Mouse (Mus musculus): Measurements from ENCODE around the gene Dcaf17. TPM values are rescaled to one million over a fixed set of nuclear protein-coding genes. Genes with fewer than 3 reads are reported as not detected.

The Dcaf17 gene
- polyA plus RNA-seq, 1 experiment from 2014 or later, result 23.1 TPM

DNA sequence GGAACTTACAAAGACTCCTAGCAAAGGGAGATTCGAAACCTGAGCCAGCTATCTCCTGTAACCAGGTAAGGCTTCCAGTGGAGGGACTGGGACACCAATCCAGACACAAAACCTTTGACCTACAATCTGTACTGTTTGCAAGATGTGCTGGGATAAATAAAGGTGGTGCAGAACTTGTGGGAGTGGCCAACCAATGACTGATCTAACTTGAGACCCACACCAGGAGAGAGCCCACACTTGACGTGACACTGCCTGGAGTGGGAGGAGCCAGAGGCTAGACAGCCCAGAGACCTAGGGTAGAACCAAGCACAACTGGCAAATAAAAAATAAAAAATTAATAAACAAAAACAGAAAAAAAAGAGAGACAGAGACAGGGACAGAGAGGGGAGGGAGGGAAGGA is 24.5 kb upstream of the Dcaf17 start:
- no peak for ATAC-seq

DNA sequence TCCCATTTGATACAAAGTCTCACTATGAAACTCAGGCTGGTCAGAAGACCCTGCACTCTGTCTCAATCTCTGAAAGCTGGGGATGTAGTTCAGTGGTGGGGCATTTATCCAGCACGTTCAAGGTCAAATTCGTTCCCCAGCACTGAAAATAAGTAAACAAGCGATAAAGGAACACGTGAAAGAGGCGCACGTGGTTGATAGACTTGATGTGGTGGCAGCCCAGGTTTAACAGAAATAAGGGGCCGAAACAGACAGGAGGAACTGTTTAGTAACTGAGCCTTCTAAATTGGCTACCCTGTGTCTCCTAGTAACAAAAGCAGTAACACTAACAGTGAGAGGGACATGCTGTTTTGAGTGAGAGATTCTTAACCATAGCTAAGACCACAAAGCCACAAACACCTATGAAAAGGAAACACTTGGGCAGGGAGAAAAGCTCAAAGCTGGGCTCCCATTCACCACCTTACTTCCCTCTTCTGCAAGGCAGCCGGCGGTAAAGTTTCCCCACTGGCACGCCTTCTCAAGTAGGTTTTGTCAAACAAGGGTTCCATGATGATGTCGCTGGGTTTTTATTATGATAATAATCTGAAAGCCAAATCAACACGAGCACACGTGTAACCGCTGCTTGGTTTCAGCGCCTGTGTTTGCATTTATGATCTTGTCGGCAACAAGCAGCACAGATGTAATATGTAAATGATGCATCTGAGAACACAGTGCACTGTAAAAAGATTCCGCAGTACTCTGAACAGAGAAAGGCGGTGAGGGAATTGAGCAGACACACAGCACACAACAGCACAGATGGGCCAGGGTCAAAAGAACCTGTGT is 22.9 kb upstream of the Dcaf17 start:
- Histone ChIP-seq H3K27ac (no peak overlapping the region), H3K9me3 (replicated peaks) (no peaks in the 10 kb centered on the region), H3K27me3 (replicated peaks) (no peaks in the 10 kb centered on the region), H3K4me3 (no peak overlapping the region), H3K4me2 (no peak overlapping the region), H3K9ac (no peak overlapping the region), H3K4me1 (peaks cover 21% of the 10 kb centered on the region), H3K36me3 (peaks cover 6% of the 10 kb centered on the region; the same call in 1 of the 2 replicates)
- no peak for ATAC-seq
- 49% methylated on average over 18 of the region's 18 CpGs for WGBS (ENCODE audit: insufficient replicate concordance)

More for the DNA sequence above, 24.5 kb upstream of the Dcaf17 start:
- Histone ChIP-seq H3K4me1 (peaks cover 32% of the 10 kb centered on the region), H3K4me2 (no peak overlapping the region), H3K27ac (no peak overlapping the region), H3K9me3 (replicated peaks) (no peaks in the 10 kb centered on the region), H3K36me3 (peaks cover 6% of the 10 kb centered on the region; the same call in 1 of the 2 replicates), H3K9ac (no peak overlapping the region), H3K27me3 (replicated peaks) (no peaks in the 10 kb centered on the region), H3K4me3 (no peak overlapping the region)
- WGBS (ENCODE audit: insufficient replicate concordance), result 64% methylated on average over 2 of the region's 2 CpGs

GRCm38 (mm10) chr2:71033014-71033413 is 22.1 kb upstream of the Dcaf17 start:
- H3K4me2 ChIP-seq, result no peak overlapping the region
- peaks cover 21% of the 10 kb centered on the region for H3K4me1 ChIP-seq
- no peak for ATAC-seq
- H3K9me3 ChIP-seq (replicated peaks), result no peaks in the 10 kb centered on the region
- 0 out of 2 replicates have a peak, but pooled peaks cover 4% of the 10 kb centered on the region for H3K36me3 ChIP-seq
- WGBS (ENCODE audit: insufficient replicate concordance), result 76% methylated on average over 4 of the region's 4 CpGs
- no peaks in the 10 kb centered on the region for H3K27me3 ChIP-seq (replicated peaks)
- no peak overlapping the region for H3K4me3 ChIP-seq
- H3K27ac ChIP-seq, result no peak overlapping the region
- no peak overlapping the region for H3K9ac ChIP-seq

DNA sequence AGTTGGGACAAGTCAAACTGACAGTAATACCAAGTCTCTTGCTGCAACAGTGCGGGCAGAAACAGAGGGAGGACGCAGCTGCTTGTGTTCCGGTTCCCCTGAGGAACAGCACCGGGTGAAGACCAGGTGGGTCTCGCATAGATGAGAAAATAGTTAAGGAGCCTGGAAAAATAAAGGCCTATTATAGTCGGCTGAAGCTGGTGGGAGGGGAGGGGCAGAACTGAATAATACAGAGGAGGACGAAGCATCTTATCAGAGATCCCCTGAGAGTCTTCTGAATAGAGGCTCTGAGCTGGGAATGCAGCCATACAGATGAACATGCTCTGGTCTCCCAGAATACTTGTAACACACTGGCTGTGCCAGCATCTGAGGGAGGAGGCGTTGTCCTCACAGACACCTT is 21.1 kb upstream of the Dcaf17 start:
- Histone ChIP-seq H3K4me1 (peaks cover 21% of the 10 kb centered on the region), H3K9me3 (replicated peaks) (no peaks in the 10 kb centered on the region), H3K4me3 (no peak overlapping the region), H3K27me3 (replicated peaks) (no peaks in the 10 kb centered on the region), H3K4me2 (no peak overlapping the region), H3K27ac (no peak overlapping the region), H3K36me3 (0 out of 2 replicates have a peak, but pooled peaks cover 4% of the 10 kb centered on the region), H3K9ac (no peak overlapping the region)
- ATAC-seq, result no peak
- whole genome bisulfite sequencing (ENCODE audit: insufficient replicate concordance), result 69% methylated on average over 8 of the region's 8 CpGs

DNA sequence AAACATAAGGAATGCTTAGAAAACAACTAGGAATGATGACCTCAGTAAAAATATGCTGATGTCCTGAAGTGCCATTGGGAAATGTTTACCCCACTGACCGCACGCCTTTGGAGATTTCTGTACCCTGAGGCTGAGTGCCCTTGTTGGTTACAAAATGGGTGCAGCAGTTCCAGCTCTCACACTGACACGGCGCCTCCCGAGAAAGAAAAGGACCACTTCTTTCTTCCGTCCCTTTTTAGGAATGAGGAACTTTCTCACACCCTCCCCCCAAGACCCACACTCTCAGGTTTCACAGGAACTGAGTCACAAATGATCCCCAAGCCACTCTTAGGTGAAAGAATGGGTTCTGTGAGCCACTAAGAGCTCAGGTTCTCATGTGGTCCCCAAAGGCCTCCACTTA is 17.7 kb upstream of the Dcaf17 start:
- ATAC-seq, result no peak
- no peak overlapping the region for H3K9ac ChIP-seq
- H3K4me2 ChIP-seq, result no peak overlapping the region
- H3K27me3 ChIP-seq (replicated peaks), result no peaks in the 10 kb centered on the region
- H3K4me1 ChIP-seq, result peaks cover 12% of the 10 kb centered on the region
- no peaks in the 10 kb centered on the region for H3K9me3 ChIP-seq (replicated peaks)
- 65% methylated on average over 6 of the region's 6 CpGs for WGBS (ENCODE audit: insufficient replicate concordance)
- no peak overlapping the region for H3K27ac ChIP-seq
- H3K4me3 ChIP-seq, result no peak overlapping the region
- 0 out of 2 replicates have a peak, but pooled peaks cover 4% of the 10 kb centered on the region for H3K36me3 ChIP-seq

DNA sequence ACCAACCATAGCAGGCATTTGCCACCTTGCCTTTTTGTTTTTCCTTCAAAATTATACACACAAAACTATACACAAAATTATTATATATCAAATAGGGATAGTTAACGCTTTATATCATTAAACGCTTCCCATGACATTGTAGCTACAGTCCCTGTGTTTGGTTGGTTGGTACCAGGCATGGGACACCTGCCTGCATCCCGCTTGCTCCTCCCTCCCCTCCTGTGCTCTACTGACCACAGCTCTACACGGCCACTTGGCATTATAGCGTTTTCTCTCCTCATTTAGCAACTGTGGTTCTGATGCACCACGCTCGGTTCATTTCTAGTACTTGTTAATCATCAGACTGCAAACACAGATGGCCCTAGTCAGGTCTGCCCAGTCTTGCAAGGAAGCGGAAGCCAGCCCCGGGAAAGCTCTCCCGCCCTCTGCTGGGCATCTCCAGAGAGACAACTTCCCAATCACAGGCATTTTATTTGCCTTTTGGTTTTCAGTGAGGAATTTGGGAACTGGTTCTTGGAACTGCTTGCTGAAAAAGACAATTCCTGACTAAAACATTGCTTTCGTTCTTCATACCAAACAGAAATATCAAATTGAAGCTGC is 15.5 kb upstream of the Dcaf17 start:
- Histone ChIP-seq H3K9ac (no peak overlapping the region), H3K4me2 (no peak overlapping the region), H3K36me3 (no peaks in the 10 kb centered on the region), H3K9me3 (replicated peaks) (no peaks in the 10 kb centered on the region), H3K4me3 (no peak overlapping the region), H3K27ac (no peak overlapping the region), H3K27me3 (replicated peaks) (no peaks in the 10 kb centered on the region), H3K4me1 (peaks cover 3% of the 10 kb centered on the region; the same call in 1 of the 2 replicates)
- no peak for ATAC-seq
- 50% methylated on average over 11 of the region's 11 CpGs for WGBS (ENCODE audit: insufficient replicate concordance)

- H3K36me3 ChIP-seq, result peaks cover 3% of the 10 kb centered on the region; the same call in 1 of the 2 replicates
- no peak overlapping the region for H3K27ac ChIP-seq
- no peaks in the 10 kb centered on the region for H3K27me3 ChIP-seq (replicated peaks)
- no peak overlapping the region for H3K4me3 ChIP-seq
- peaks cover 26% of the 10 kb centered on the region for H3K4me1 ChIP-seq
- 74% methylated on average over 6 of the region's 6 CpGs for WGBS (ENCODE audit: insufficient replicate concordance)
- no peak overlapping the region for H3K9ac ChIP-seq
- H3K9me3 ChIP-seq (replicated peaks), result no peaks in the 10 kb centered on the region
- no peak for ATAC-seq
- H3K4me2 ChIP-seq, result no peak overlapping the region
These were observed 9.0 kb upstream of the Dcaf17 start for GRCm38 (mm10) chr2:71046151-71046550.

DNA sequence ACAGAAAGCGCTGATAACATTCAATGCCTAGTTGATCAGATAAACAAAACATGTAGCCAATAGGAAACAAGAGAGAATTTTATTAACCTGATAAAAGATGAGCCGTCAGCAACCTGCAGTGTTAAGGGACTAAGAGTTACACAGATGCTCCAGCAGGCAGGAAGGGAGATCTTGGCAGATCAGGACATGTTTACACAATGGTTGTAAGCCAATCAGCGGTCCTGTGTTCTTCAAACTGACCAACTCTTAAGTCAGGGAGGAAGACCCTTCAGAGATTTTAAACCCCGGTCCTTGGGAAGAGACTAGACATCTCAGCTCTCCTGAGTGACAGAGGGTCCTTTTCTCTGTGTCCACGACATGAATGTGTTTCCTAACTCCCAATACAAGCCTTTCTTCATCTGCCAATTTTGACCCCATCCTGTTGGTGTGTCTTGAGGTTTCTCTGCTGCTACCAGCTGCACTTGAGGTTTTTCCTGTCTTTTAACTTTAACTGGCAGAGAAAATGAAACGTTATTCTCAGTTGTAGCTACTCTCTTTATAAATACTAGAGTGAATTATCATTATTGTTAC is 8.3 kb upstream of the Dcaf17 start:
- peaks cover 27% of the 10 kb centered on the region for H3K4me1 ChIP-seq
- no peaks in the 10 kb centered on the region for H3K9me3 ChIP-seq (replicated peaks)
- H3K4me3 ChIP-seq, result no peak overlapping the region
- H3K36me3 ChIP-seq, result peaks cover 3% of the 10 kb centered on the region; the same call in 1 of the 2 replicates
- ATAC-seq, result no peak
- H3K9ac ChIP-seq, result no peak overlapping the region
- H3K27ac ChIP-seq, result no peak overlapping the region
- H3K27me3 ChIP-seq (replicated peaks), result no peaks in the 10 kb centered on the region
- no peak overlapping the region for H3K4me2 ChIP-seq
- 51% methylated on average over 6 of the region's 6 CpGs for WGBS (ENCODE audit: insufficient replicate concordance)

GRCm38 (mm10) chr2:71048896-71049295 is 6.2 kb upstream of the Dcaf17 start:
- Histone ChIP-seq H3K27ac (no peak overlapping the region), H3K9ac (no peak overlapping the region), H3K36me3 (peaks cover 3% of the 10 kb centered on the region; the same call in 1 of the 2 replicates), H3K4me2 (no peak overlapping the region), H3K4me1 (peaks cover 35% of the 10 kb centered on the region), H3K27me3 (replicated peaks) (no peaks in the 10 kb centered on the region), H3K4me3 (no peak overlapping the region), H3K9me3 (replicated peaks) (no peaks in the 10 kb centered on the region)
- WGBS (ENCODE audit: insufficient replicate concordance), result 67% methylated on average over 12 of the region's 12 CpGs
- no peak for ATAC-seq

- peaks cover 41% of the 10 kb centered on the region for H3K4me1 ChIP-seq
- no peak overlapping the region for H3K9ac ChIP-seq
- peaks cover under 1% of the 10 kb centered on the region; the same call in 1 of the 2 replicates for H3K36me3 ChIP-seq
- no peak overlapping the region for H3K27ac ChIP-seq
- H3K4me3 ChIP-seq, result no peak overlapping the region
- H3K9me3 ChIP-seq (replicated peaks), result no peaks in the 10 kb centered on the region
- H3K27me3 ChIP-seq (replicated peaks), result no peaks in the 10 kb centered on the region
- ATAC-seq, result no peak
- H3K4me2 ChIP-seq, result no peak overlapping the region
- 79% methylated on average over 7 of the region's 7 CpGs for WGBS (ENCODE audit: insufficient replicate concordance)
These were observed 4.6 kb upstream of the Dcaf17 start for GRCm38 (mm10) chr2:71050511-71050910.

DNA sequence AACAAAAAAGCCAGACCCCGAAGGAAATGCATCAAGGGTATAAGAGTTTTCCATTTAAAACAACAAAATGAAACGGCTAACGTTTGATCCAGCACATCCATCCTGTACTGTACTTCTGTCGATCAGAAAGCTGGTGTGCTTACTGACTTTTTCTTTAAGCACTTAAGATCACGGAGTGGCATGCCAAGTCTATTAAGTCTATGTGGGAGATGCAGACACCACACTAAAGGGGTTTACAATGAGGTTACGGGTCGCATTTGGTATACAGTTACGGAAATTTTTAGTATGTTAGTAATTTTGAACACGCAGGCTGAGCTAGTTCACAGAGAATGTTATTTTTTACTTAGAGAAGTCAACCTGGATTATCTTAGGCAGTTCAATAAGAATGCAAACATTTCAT is 412 bp upstream of the Dcaf17 start:
- no peaks in the 10 kb centered on the region for H3K9me3 ChIP-seq (replicated peaks)
- no peak for ATAC-seq

More for the DNA sequence above, 412 bp upstream of the Dcaf17 start:
- H3K4me2 ChIP-seq, result peak overlapping the region; percentile 90
- 0 out of 2 replicates have a peak overlapping the region, but pooled peaks have one; percentile 76 for H3K27ac ChIP-seq
- peak overlapping the region; percentile 80 for H3K4me3 ChIP-seq
- peaks cover 26% of the 10 kb centered on the region; the same call in 1 of the 2 replicates for H3K4me1 ChIP-seq
- H3K9ac ChIP-seq, result peak overlapping the region; percentile 91
- no peaks in the 10 kb centered on the region for H3K27me3 ChIP-seq (replicated peaks)
- peaks cover 16% of the 10 kb centered on the region for H3K36me3 ChIP-seq
- 29% methylated on average over 9 of the region's 9 CpGs for WGBS (ENCODE audit: insufficient replicate concordance)

All from liver, embryonic 12.5 days (tissue).